Mouse (Mus musculus): Measurements from ENCODE around the gene Myo5a. TPM values are rescaled to one million over a fixed set of nuclear protein-coding genes. Genes with fewer than 3 reads are reported as not detected.

Gene Myo5a
- polyA plus RNA-seq, 1 experiment from 2014 or later, result 25.1 TPM

DNA sequence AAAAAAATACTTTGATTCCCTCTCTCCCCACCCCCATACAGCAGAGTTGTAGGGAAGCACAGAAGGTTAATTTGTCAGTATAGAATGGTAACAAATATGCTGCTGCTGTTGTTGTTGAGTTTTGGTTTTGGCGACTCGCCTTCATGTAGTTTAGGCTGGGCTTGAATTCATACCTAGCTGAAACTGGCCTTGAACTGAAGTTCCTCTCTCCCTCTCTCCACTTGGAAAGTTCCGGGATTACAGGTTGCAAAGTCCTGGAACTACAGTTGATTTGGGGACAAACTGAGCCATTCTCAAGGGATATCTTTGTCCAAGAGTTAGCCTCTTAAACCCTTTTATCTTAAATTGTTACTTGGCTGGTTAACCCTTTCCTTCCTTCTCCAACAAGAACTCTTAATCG, 34.9 kb upstream of the Myo5a start:
- Histone ChIP-seq H3K4me3 (ENCODE audit: low read depth, low read length) (no peak overlapping the region), H3K36me3 (ENCODE audit: control insufficient read depth, insufficient read depth, low read length) (0 out of 2 replicates have a peak, but pooled peaks cover 18% of the 10 kb centered on the region), H3K4me1 (ENCODE audit: control insufficient read depth, insufficient read depth, low read length) (peaks cover 12% of the 10 kb centered on the region), H3K4me2 (ENCODE audit: low read depth, low read length) (no peak overlapping the region), H3K9ac (ENCODE audit: low read depth, low read length) (no peak overlapping the region), H3K27ac (replicated peaks; ENCODE audit: low read depth, low read length) (no peak overlapping the region), H3K9me3 (ENCODE audit: control insufficient read depth, low read length) (no peaks in the 10 kb centered on the region), H3K27me3 (replicated peaks; ENCODE audit: control insufficient read depth, insufficient read depth, low read length) (no peaks in the 10 kb centered on the region)
- DNase-seq (ENCODE audit: low spot score) (no peak), ATAC-seq (ENCODE audit: low read depth) (no peak)
- WGBS, result 75% methylated on average over 4 of the region's 4 CpGs

DNA sequence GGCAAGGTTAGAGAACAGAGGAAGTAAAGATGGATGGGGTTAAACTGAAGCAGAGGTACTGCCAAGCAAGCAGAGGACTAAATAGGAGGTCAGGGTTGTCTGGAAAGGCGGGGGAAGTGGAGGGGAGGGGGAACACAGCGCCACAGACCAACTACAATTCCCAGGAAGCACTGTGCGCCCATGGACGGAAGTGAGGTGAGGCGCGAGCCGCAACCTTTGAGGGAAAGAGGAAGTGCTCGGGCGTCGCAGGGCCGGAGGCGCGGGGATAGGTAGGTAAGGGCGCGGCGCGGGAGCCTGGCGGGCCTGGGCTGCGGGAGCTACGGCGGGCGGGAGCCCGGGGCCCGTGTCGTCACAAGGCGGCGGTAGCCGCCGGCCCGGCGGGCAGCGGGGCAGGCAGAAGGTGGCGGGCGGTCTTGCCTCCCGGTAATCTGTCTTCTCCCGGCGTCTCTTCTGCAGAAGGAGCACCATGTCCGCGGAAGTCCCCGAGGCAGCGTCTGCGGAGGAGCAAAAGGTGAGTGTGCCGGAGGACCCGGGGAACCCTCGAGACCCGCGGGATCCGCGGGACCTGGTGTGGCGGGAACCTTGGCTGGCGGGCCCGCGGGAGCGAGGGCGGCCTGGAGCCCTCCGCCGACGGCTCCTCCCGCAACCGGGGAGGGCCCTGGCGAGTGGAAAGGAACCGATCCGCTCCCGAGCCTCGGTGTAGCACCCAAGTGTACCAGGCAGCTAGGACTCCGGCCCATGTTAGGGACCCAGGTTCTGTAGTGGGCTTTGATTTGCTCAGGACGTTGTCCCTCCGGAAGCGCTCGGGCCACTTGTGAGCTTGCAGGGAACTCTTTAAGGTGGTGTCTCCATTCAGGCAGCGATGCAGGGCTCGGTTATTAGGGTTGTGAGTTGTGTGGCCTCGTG, 33.1 kb upstream of the Myo5a start, which contains the start of gene Arpp19:
Gene Arpp19 (plus strand): TSS at position 164 of the 906 bp plus-strand sequence.
- DNase-seq (ENCODE audit: low spot score) (peak; percentile 95), ATAC-seq (ENCODE audit: low read depth) (peak; percentile 97)
- H3K27me3 ChIP-seq (replicated peaks; ENCODE audit: control insufficient read depth, insufficient read depth, low read length), result no peaks in the 10 kb centered on the region
- H3K9ac ChIP-seq (ENCODE audit: low read depth, low read length), result peak within 1 kb of the TSS; percentile 94
- peak within 1 kb of the TSS; percentile 92 for H3K4me3 ChIP-seq (ENCODE audit: low read depth, low read length)
- 0 out of 2 replicates have a peak, but pooled peaks cover 11% of the 10 kb centered on the region for H3K36me3 ChIP-seq (ENCODE audit: control insufficient read depth, insufficient read depth, low read length)
- no peaks in the 10 kb centered on the region for H3K9me3 ChIP-seq (ENCODE audit: control insufficient read depth, low read length)
- H3K4me2 ChIP-seq (ENCODE audit: low read depth, low read length), result peak within 1 kb of the TSS; percentile 69
- peak within 1 kb of the TSS; percentile 79 for H3K27ac ChIP-seq (replicated peaks; ENCODE audit: low read depth, low read length)
- H3K4me1 ChIP-seq (ENCODE audit: control insufficient read depth, insufficient read depth, low read length), result peaks cover 12% of the 10 kb centered on the region
- under 1% methylated on average over 35 of the region's 73 CpGs for WGBS

DNA sequence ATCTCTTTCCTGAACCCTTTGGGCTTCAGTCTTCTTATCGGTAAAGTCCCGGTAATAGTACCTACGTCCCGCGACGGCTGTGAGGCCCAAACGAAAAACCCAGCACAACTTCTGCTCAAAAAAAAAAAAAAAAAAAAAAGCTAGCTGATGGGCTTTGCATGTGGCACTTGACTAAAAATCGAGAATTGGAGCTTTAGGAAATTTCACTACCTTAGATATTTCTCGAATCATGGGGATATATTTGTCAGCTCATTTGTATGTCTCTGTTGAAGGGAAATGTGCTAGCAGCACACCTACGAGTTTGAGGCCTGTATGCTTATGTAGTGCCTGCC, 32.5 kb upstream of the Myo5a start:
- H3K27ac ChIP-seq (replicated peaks; ENCODE audit: low read depth, low read length), result peak overlapping the region; percentile 79
- no peak for DNase-seq (ENCODE audit: low spot score)
- 1% methylated on average over 10 of the region's 10 CpGs for WGBS

DNA sequence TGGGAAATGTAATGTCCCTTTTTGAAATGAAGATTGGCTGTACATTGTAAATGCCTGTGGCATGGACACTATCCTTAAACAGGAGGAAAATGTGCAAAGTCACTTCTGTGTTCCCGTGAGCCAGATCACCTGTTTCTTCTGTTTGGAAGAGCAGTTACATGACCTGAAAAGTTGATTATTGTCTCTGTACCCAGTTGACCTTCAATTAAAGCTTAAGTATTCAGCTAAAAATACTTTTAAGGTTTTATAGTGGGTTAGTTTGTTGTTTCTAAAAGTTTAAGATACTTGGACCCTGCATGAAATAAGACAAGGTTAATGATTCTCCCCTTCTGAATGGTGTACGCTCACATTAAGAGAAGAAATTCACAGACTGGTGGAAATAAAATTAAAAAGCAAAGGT, 30.2 kb upstream of the Myo5a start:
- Histone ChIP-seq H3K9ac (ENCODE audit: low read depth, low read length) (no peak overlapping the region), H3K36me3 (ENCODE audit: control insufficient read depth, insufficient read depth, low read length) (peaks cover 17% of the 10 kb centered on the region; the same call in 1 of the 2 replicates), H3K4me2 (ENCODE audit: low read depth, low read length) (no peak overlapping the region), H3K4me3 (ENCODE audit: low read depth, low read length) (no peak overlapping the region), H3K27ac (replicated peaks; ENCODE audit: low read depth, low read length) (no peak overlapping the region), H3K27me3 (replicated peaks; ENCODE audit: control insufficient read depth, insufficient read depth, low read length) (no peaks in the 10 kb centered on the region), H3K9me3 (ENCODE audit: control insufficient read depth, low read length) (no peaks in the 10 kb centered on the region), H3K4me1 (ENCODE audit: control insufficient read depth, insufficient read depth, low read length) (peaks cover 9% of the 10 kb centered on the region)
- 86% methylated on average over 2 of the region's 2 CpGs for WGBS
- no peak for ATAC-seq (ENCODE audit: low read depth)
- DNase-seq (ENCODE audit: low spot score), result no peak

More for the DNA sequence above, 32.5 kb upstream of the Myo5a start:
- Histone ChIP-seq H3K4me2 (ENCODE audit: low read depth, low read length) (peak overlapping the region; percentile 69), H3K27me3 (replicated peaks; ENCODE audit: control insufficient read depth, insufficient read depth, low read length) (no peaks in the 10 kb centered on the region), H3K36me3 (ENCODE audit: control insufficient read depth, insufficient read depth, low read length) (peaks cover 16% of the 10 kb centered on the region; the same call in 1 of the 2 replicates), H3K4me3 (ENCODE audit: low read depth, low read length) (peak overlapping the region; percentile 92), H3K9ac (ENCODE audit: low read depth, low read length) (peak overlapping the region; percentile 94), H3K9me3 (ENCODE audit: control insufficient read depth, low read length) (no peaks in the 10 kb centered on the region), H3K4me1 (ENCODE audit: control insufficient read depth, insufficient read depth, low read length) (peaks cover 11% of the 10 kb centered on the region)
- no peak for ATAC-seq (ENCODE audit: low read depth)

DNA sequence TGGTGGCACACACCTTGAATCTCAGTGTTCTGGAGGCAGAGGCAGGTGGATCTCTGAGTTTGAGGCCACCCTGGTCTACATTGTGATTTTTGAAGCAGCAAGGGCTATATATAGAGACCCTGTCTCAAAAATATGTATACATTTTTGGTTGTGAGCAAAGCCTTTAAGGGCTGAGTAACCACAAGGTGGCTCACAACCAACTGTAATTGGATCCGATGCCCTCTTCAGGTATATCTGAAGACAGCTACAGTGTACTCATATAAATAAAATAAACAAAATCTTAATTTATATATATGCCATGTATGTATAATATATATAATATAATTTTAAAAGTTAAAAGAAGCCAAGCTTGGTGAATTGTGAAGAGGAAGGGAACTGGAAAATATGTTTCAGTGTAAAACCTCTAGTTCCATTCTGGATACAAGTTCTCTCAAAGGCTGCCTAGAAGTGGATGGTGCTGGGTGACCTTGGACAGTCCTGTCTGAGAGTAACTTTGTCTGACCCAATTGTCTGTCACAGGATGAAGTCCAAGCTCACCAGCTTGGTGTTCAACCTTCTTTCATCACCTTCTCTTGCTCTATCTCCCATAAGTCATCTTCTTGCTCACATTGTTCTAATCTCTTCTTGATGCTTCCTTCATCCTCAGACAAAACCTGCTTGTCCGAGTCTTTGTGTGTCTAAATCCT, 28.8 kb upstream of the Myo5a start:
- Histone ChIP-seq H3K4me3 (ENCODE audit: low read depth, low read length) (no peak overlapping the region), H3K27me3 (replicated peaks; ENCODE audit: control insufficient read depth, insufficient read depth, low read length) (no peaks in the 10 kb centered on the region), H3K36me3 (ENCODE audit: control insufficient read depth, insufficient read depth, low read length) (peaks cover 23% of the 10 kb centered on the region; the same call in 1 of the 2 replicates), H3K9me3 (ENCODE audit: control insufficient read depth, low read length) (no peaks in the 10 kb centered on the region), H3K4me1 (ENCODE audit: control insufficient read depth, insufficient read depth, low read length) (peaks cover 9% of the 10 kb centered on the region), H3K27ac (replicated peaks; ENCODE audit: low read depth, low read length) (no peak overlapping the region), H3K9ac (ENCODE audit: low read depth, low read length) (no peak overlapping the region), H3K4me2 (ENCODE audit: low read depth, low read length) (no peak overlapping the region)
- WGBS, result 78% methylated on average over 2 of the region's 2 CpGs
- ATAC-seq (ENCODE audit: low read depth) (no peak), DNase-seq (ENCODE audit: low spot score) (no peak)

DNA sequence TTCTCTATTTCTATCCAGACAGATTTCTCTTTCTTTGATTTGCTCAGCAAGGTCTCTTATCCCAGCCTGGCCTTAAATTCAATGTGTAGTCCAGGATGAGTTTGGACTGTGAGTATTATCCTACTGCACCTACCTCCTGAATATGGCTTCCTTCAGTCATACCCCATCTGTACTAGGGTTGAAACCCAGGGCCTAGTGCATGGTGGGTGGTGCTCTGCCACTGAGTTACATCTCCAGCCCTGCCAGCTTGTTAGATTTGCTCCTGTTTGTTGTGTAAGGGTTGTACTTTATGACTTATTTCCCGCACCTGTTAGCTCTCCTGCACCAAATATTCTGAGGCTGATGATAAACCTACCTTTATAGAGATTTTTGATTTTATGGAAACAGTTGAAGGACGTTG, 27.6 kb upstream of the Myo5a start:
- DNase-seq (ENCODE audit: low spot score) (no peak), ATAC-seq (ENCODE audit: low read depth) (no peak)
- H3K36me3 ChIP-seq (ENCODE audit: control insufficient read depth, insufficient read depth, low read length), result peaks cover 25% of the 10 kb centered on the region; the same call in 1 of the 2 replicates
- H3K4me2 ChIP-seq (ENCODE audit: low read depth, low read length), result no peak overlapping the region
- H3K9ac ChIP-seq (ENCODE audit: low read depth, low read length), result no peak overlapping the region
- H3K4me1 ChIP-seq (ENCODE audit: control insufficient read depth, insufficient read depth, low read length), result peaks cover 9% of the 10 kb centered on the region
- 91% methylated on average over 2 of the region's 2 CpGs for WGBS
- H3K27me3 ChIP-seq (replicated peaks; ENCODE audit: control insufficient read depth, insufficient read depth, low read length), result no peaks in the 10 kb centered on the region
- H3K9me3 ChIP-seq (ENCODE audit: control insufficient read depth, low read length), result no peaks in the 10 kb centered on the region
- H3K4me3 ChIP-seq (ENCODE audit: low read depth, low read length), result no peak overlapping the region
- no peak overlapping the region for H3K27ac ChIP-seq (replicated peaks; ENCODE audit: low read depth, low read length)

DNA sequence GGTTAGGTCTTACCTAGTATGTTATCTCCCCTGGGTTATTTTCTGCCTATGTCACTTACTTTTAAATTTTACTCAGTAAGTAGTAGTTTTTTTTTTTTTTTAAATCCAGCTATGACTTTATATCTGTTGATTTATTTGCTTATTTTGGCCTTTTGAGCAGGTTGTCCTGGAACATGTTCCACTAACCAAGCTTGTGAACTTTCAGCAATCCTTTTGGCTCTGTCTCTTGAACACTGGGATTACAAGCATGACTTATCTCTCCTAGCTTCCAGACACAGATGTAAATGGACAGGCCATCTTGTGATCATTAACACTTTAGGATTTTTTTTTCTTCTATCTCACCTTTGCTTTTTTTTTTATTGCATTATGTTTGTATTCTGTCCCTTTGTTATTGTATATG, 23.7 kb upstream of the Myo5a start:
- no peak overlapping the region for H3K4me3 ChIP-seq (ENCODE audit: low read depth, low read length)
- DNase-seq (ENCODE audit: low spot score), result no peak
- H3K4me2 ChIP-seq (ENCODE audit: low read depth, low read length), result no peak overlapping the region
- H3K27me3 ChIP-seq (replicated peaks; ENCODE audit: control insufficient read depth, insufficient read depth, low read length), result no peaks in the 10 kb centered on the region
- H3K27ac ChIP-seq (replicated peaks; ENCODE audit: low read depth, low read length), result no peak overlapping the region
- no peak for ATAC-seq (ENCODE audit: low read depth)
- no peaks in the 10 kb centered on the region for H3K9me3 ChIP-seq (ENCODE audit: control insufficient read depth, low read length)
- no peak overlapping the region for H3K9ac ChIP-seq (ENCODE audit: low read depth, low read length)
- H3K4me1 ChIP-seq (ENCODE audit: control insufficient read depth, insufficient read depth, low read length), result no peaks in the 10 kb centered on the region
- peaks cover 14% of the 10 kb centered on the region; the same call in 1 of the 2 replicates for H3K36me3 ChIP-seq (ENCODE audit: control insufficient read depth, insufficient read depth, low read length)

DNA sequence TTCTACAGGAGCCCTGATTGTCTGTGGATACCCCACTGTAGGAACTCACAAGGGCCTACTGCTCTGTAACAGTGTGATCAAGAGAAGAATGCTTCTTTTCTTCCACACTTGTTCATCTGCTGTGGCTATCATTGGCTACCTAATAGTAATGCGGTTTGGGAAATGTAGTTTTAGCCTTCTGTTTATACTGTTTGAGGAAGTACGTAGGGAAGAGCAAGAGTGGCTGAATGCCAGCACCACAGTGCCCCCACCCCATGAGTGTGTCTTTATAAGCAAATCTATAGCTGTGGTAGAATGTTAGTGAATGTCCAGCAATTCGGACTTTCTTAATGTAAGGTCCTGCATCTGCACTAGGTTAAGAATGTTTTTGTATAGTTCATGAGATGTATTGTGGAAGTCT, 21.7 kb upstream of the Myo5a start:
- no peak for DNase-seq (ENCODE audit: low spot score)
- peaks cover 8% of the 10 kb centered on the region; the same call in 1 of the 2 replicates for H3K36me3 ChIP-seq (ENCODE audit: control insufficient read depth, insufficient read depth, low read length)
- H3K4me1 ChIP-seq (ENCODE audit: control insufficient read depth, insufficient read depth, low read length), result no peaks in the 10 kb centered on the region
- no peak overlapping the region for H3K4me3 ChIP-seq (ENCODE audit: low read depth, low read length)
- no peaks in the 10 kb centered on the region for H3K27me3 ChIP-seq (replicated peaks; ENCODE audit: control insufficient read depth, insufficient read depth, low read length)
- 81% methylated on average over 3 of the region's 3 CpGs for WGBS
- no peak overlapping the region for H3K4me2 ChIP-seq (ENCODE audit: low read depth, low read length)
- ATAC-seq (ENCODE audit: low read depth), result no peak
- no peaks in the 10 kb centered on the region for H3K9me3 ChIP-seq (ENCODE audit: control insufficient read depth, low read length)
- H3K27ac ChIP-seq (replicated peaks; ENCODE audit: low read depth, low read length), result no peak overlapping the region
- no peak overlapping the region for H3K9ac ChIP-seq (ENCODE audit: low read depth, low read length)
